In genomic region chr13:110895900-110896299, GRCm38 (mm10) we compare ENCODE assay signal across 24 mouse cellular contexts.
DNase-seq lines count a peak whose midpoint lies in the region; ATAC-seq and TF ChIP-seq lines count a peak whose summit lies in the region.
"Had no signal": no experiment of that assay in that cellular context is flagged by ENCODE, and none has a peak within 500 bp of the region (broad histone marks: within the 10 kb centered on the region; RNA-seq: fewer than 3 reads in every experiment).

No protein-coding gene starts in this region.

- TF ChIP-seq POLR2A in limb, embryonic 14.5 days (IDR thresholded peaks at IDR 0.05; ENCODE audit: borderline replicate concordance, extremely low read depth, insufficient read depth, insufficient read length) = no peak

- no peak overlapping the region for H3K4me2 ChIP-seq in kidney, embryonic 14.5 days (replicated peaks; ENCODE audit: low read depth, low read length)
- no peak overlapping the region; the same call in 1 of the 2 replicates for H3K4me2 ChIP-seq in limb, embryonic 14.5 days (replicated peaks; ENCODE audit: low read depth, low read length, severe bottlenecking)
- H3K4me2 ChIP-seq in heart, embryonic 12.5 days = no peak overlapping the region
- H3K4me2 ChIP-seq: embryonic facial prominence, embryonic 12.5 days; forebrain, embryonic 12.5 days; heart, embryonic 13.5 days; hindbrain, embryonic 13.5 days; liver, embryonic 12.5 days; midbrain, embryonic 15.5 days had no signal

- no peak for DNase-seq in kidney, adult 11 months
- peak; percentile 28 for DNase-seq in limb, embryonic 14.5 days (ENCODE audit: low spot score)
- DNase-seq in spleen, postnatal 10 days (ENCODE audit: low spot score in 2 of 2) = no peak
- DNase-seq: cerebellum, adult 11-12 months; gastrocnemius, postnatal 10 days; heart, adult 11 months; kidney, adult 18-20 months; kidney, postnatal 36 days; layer of hippocampus, adult 9-11 months; lung, adult 18-20 months; lung, postnatal 14 days; right cerebral cortex, adult 18-20 months had no signal

- peak overlapping the region; percentile 19; the same call in 1 of the 2 replicates for H3K27ac ChIP-seq in kidney, embryonic 14.5 days (ENCODE audit: low read depth, low read length)
- peak overlapping the region; percentile 40; the same call in 1 of the 2 replicates for H3K27ac ChIP-seq in limb, embryonic 14.5 days (replicated peaks; ENCODE audit: low read depth, low read length)
- H3K27ac ChIP-seq in heart, embryonic 12.5 days (ENCODE audit: poor library complexity, severe bottlenecking) = no peak overlapping the region
- H3K27ac ChIP-seq: embryonic facial prominence, embryonic 12.5 days; forebrain, embryonic 12.5 days; heart, embryonic 13.5 days; hindbrain, embryonic 13.5 days; left cerebral cortex, adult 2 months; liver, embryonic 12.5 days; midbrain, embryonic 15.5 days had no signal

- H3K36me3 ChIP-seq in kidney, embryonic 14.5 days (ENCODE audit: control insufficient read depth, insufficient read depth, low read length) = no peaks in the 10 kb centered on the region
- no peaks in the 10 kb centered on the region for H3K36me3 ChIP-seq in limb, embryonic 14.5 days (ENCODE audit: control insufficient read depth, insufficient read depth, low read length)
- no peaks in the 10 kb centered on the region for H3K36me3 ChIP-seq in heart, embryonic 12.5 days
- H3K36me3 ChIP-seq: embryonic facial prominence, embryonic 12.5 days; forebrain, embryonic 12.5 days; heart, embryonic 13.5 days; hindbrain, embryonic 13.5 days; liver, embryonic 12.5 days; midbrain, embryonic 15.5 days had no signal

- no peak for ATAC-seq in kidney, embryonic 14.5 days (ENCODE audit: low FRiP score, low TSS enrichment)
- ATAC-seq in granulocyte monocyte progenitor cell, adult 5-6 weeks (replicated peaks; ENCODE audit: poor library complexity, severe bottlenecking) = peak; percentile 87
- ATAC-seq in limb, embryonic 14.5 days (ENCODE audit: low FRiP score, low read depth) = peak; percentile 37; the same call in 1 of the 2 replicates
- 0 out of 2 replicates have a peak, but pooled peaks have one; percentile 16 for ATAC-seq in neutrophil, adult 5-6 weeks (ENCODE audit: extremely low read depth, insufficient number of reproducible peaks, low FRiP score, poor library complexity, severe bottlenecking)
- ATAC-seq in heart, embryonic 12.5 days (ENCODE audit: insufficient number of reproducible peaks, low FRiP score) = no peak
- ATAC-seq: liver, embryonic 12.5 days; midbrain, embryonic 15.5 days; Patski had no signal

- no peak overlapping the region for H3K9ac ChIP-seq in kidney, embryonic 14.5 days (ENCODE audit: low read depth, low read length)
- no peak overlapping the region for H3K9ac ChIP-seq in limb, embryonic 14.5 days (ENCODE audit: low read depth, low read length, severe bottlenecking)
- H3K9ac ChIP-seq in heart, embryonic 12.5 days = no peak overlapping the region
- H3K9ac ChIP-seq: embryonic facial prominence, embryonic 12.5 days; forebrain, embryonic 12.5 days; heart, embryonic 13.5 days; hindbrain, embryonic 13.5 days; liver, embryonic 12.5 days; midbrain, embryonic 15.5 days had no signal

- no peak overlapping the region for H3K4me3 ChIP-seq in kidney, embryonic 14.5 days (ENCODE audit: low read length)
- H3K4me3 ChIP-seq in limb, embryonic 14.5 days (replicated peaks; ENCODE audit: low read length) = no peak overlapping the region
- H3K4me3 ChIP-seq in heart, embryonic 12.5 days = no peak overlapping the region
- H3K4me3 ChIP-seq: embryonic facial prominence, embryonic 12.5 days; forebrain, embryonic 12.5 days; heart, embryonic 13.5 days; hindbrain, embryonic 13.5 days; left cerebral cortex, adult 2 months; liver, embryonic 12.5 days; midbrain, embryonic 15.5 days had no signal

- no peaks in the 10 kb centered on the region for H3K9me3 ChIP-seq in kidney, embryonic 14.5 days (ENCODE audit: control insufficient read depth, low read length)
- H3K9me3 ChIP-seq in limb, embryonic 14.5 days (ENCODE audit: control insufficient read depth, low read length) = no peaks in the 10 kb centered on the region
- no peaks in the 10 kb centered on the region for H3K9me3 ChIP-seq in heart, embryonic 12.5 days (replicated peaks)
- H3K9me3 ChIP-seq: embryonic facial prominence, embryonic 12.5 days; forebrain, embryonic 12.5 days; heart, embryonic 13.5 days; hindbrain, embryonic 13.5 days; liver, embryonic 12.5 days; midbrain, embryonic 15.5 days had no signal

- H3K4me1 ChIP-seq in kidney, embryonic 14.5 days (ENCODE audit: control insufficient read depth, insufficient read depth, low read length) = no peaks in the 10 kb centered on the region
- H3K4me1 ChIP-seq in limb, embryonic 14.5 days (ENCODE audit: control insufficient read depth, insufficient read depth, low read length) = peaks cover 17% of the 10 kb centered on the region
- H3K4me1 ChIP-seq in heart, embryonic 12.5 days (replicated peaks) = peaks cover 8% of the 10 kb centered on the region
- H3K4me1 ChIP-seq: hindbrain, embryonic 13.5 days; liver, embryonic 12.5 days; midbrain, embryonic 15.5 days had no signal

- WGBS in kidney, embryonic 14.5 days = 59% methylated on average over 8 of the region's 8 CpGs
- WGBS in limb, embryonic 14.5 days = 35% methylated on average over 8 of the region's 8 CpGs
- WGBS in heart, embryonic 12.5 days = 65% methylated on average over 8 of the region's 8 CpGs

- no peaks in the 10 kb centered on the region for H3K27me3 ChIP-seq in kidney, embryonic 14.5 days (ENCODE audit: control insufficient read depth, insufficient read depth, low read length)
- H3K27me3 ChIP-seq in limb, embryonic 14.5 days (ENCODE audit: control insufficient read depth, insufficient read depth, low read length) = no peaks in the 10 kb centered on the region
- no peaks in the 10 kb centered on the region for H3K27me3 ChIP-seq in heart, embryonic 12.5 days (replicated peaks)
- H3K27me3 ChIP-seq: embryonic facial prominence, embryonic 12.5 days; forebrain, embryonic 12.5 days; heart, embryonic 13.5 days; hindbrain, embryonic 13.5 days; liver, embryonic 12.5 days; midbrain, embryonic 15.5 days; Patski had no signal

Comparison
In these comparisons a context has a peak if more than half of its experiments do, and no peak if none do; other contexts are left out.
1. ATAC-seq: peak in granulocyte monocyte progenitor cell, adult 5-6 weeks (single experiment), limb, embryonic 14.5 days (single experiment) and neutrophil, adult 5-6 weeks (single experiment); none in kidney, embryonic 14.5 days (single experiment) and heart, embryonic 12.5 days (single experiment).